Mouse (Mus musculus) intestine, embryonic 16.5 days (tissue): Measurements from ENCODE around the gene Tecpr2. TPM values are rescaled to one million over a fixed set of nuclear protein-coding genes. Genes with fewer than 3 reads are reported as not detected.

Experiments used
- ATAC-seq: fragments of 200-750 bp; cut with Nextera tagmentation; 2 replicates; pipeline ENCODE4 v1.8.0; 2017; ENCODE audit warnings: moderate TSS enrichment, moderate library complexity
- H3K27ac ChIP-seq: fragments of 300-500 bp; sonication (generic); 2 replicates; pipeline ENCODE4 v1.5.1; 2014; ENCODE audit warnings: mild to moderate bottlenecking, low read length
- H3K27me3 ChIP-seq: fragments of 300-500 bp; sonication (generic); replicated peaks from 2 replicates; pipeline ENCODE4 v1.6.1; 2014; ENCODE audit warnings: low read length, control low read depth, mixed read lengths; ENCODE audit not compliant: control insufficient read depth, insufficient read depth
- H3K36me3 ChIP-seq: fragments of 300-500 bp; sonication (generic); 2 replicates; pipeline ENCODE4 v1.6.1; 2014; ENCODE audit warnings: low read length, control low read depth; ENCODE audit not compliant: control insufficient read depth, insufficient read depth
- H3K4me1 ChIP-seq: fragments of 300-500 bp; sonication (generic); 2 replicates; pipeline ENCODE4 v1.6.1; 2014; ENCODE audit warnings: low read length, control low read depth, mixed read lengths; ENCODE audit not compliant: control insufficient read depth, insufficient read depth
- H3K4me2 ChIP-seq: fragments of 300-500 bp; sonication (generic); 2 replicates; pipeline ENCODE4 v1.6.1; 2014; ENCODE audit warnings: low read depth, low read length, control low read depth
- H3K4me3 ChIP-seq: fragments of 300-500 bp; sonication (generic); 2 replicates; pipeline ENCODE4 v1.5.1; 2014; ENCODE audit warnings: mild to moderate bottlenecking, low read length
- H3K9ac ChIP-seq: fragments of 300-500 bp; sonication (generic); 2 replicates; pipeline ENCODE4 v1.6.1; 2014; ENCODE audit warnings: low read depth, low read length
- H3K9me3 ChIP-seq: fragments of 300-500 bp; sonication (generic); 2 replicates; pipeline ENCODE4 v1.6.1; 2016; ENCODE audit warnings: low read length, control low read depth; ENCODE audit not compliant: control insufficient read depth
- WGBS: fragments of 180-500 bp; shearing (Covaris S2); extraction: QIAGEN DNeasy Blood & Tissue Kit; methylation state at CpG from one replicate; pipeline ENCODE4 v1.1.7; 2014; 5-methylcytosine and 5-hydroxymethylcytosine counted together
- polyA plus RNA-seq: library from polyadenylated mRNA; unstranded; fragments of >200 nt; fragmentation: Nextera tagmentation; extraction: Ambion mirVana; gene quantifications from 2 replicates; pipeline ENCODE4 v1.2.1, GENCODE M21; 2015

Tecpr2 gene
- polyA plus RNA-seq, 1 experiment from 2014 or later: 2.2 TPM

DNA sequence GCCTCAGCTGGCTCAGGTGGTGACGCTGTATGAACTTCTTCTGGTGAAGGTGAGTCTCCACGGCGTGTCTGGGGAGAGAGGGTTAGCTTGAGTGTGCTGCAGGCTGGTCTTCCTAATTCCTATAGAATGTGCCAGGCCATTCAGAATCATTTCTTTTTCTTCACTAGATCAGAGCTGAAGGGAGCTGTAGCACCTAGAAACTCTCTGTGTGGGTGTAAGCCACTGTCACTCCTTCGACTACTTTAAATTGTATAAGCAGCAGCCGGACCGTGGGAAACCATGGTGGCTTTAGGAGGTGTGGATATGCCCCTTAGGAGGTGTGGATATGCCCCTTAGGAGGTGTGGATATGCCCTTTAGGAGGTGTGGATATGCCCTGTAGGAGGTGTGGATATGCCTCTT is 25.1 kb upstream of the Tecpr2 start:
- H3K27ac ChIP-seq: no peak overlapping the region
- no peaks in the 10 kb centered on the region for H3K4me1 ChIP-seq
- no peak overlapping the region for H3K9ac ChIP-seq
- no peak for ATAC-seq
- H3K9me3 ChIP-seq: no peaks in the 10 kb centered on the region
- H3K4me2 ChIP-seq: no peak overlapping the region
- WGBS: 95% methylated on average over 6 of the region's 6 CpGs
- H3K27me3 ChIP-seq: no peaks in the 10 kb centered on the region
- H3K36me3 ChIP-seq: peaks cover 11% of the 10 kb centered on the region; the same call in 1 of the 2 replicates
- no peak overlapping the region for H3K4me3 ChIP-seq

DNA sequence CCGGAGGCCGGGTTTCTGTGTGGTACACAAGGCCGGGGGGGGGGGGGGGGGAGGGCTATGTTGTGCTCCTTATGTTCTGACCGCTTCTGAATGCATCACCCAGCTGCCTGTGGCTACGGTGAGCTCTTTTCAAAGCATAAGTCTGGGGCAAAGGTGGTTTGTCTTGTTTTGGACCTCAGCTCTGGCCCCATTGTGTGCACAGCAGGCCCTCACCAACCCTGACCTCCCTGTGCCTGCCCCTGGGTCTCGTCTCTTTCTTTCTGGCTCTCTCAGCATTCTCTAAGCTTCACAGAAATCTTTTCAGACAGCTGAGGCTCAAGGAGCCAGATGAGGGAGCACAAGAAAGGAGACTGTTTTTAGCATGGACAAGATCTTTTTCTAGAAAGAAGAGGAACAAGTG is 23.5 kb upstream of the Tecpr2 start:
- WGBS: 73% methylated on average over 6 of the region's 6 CpGs
- no peak for ATAC-seq

DNA sequence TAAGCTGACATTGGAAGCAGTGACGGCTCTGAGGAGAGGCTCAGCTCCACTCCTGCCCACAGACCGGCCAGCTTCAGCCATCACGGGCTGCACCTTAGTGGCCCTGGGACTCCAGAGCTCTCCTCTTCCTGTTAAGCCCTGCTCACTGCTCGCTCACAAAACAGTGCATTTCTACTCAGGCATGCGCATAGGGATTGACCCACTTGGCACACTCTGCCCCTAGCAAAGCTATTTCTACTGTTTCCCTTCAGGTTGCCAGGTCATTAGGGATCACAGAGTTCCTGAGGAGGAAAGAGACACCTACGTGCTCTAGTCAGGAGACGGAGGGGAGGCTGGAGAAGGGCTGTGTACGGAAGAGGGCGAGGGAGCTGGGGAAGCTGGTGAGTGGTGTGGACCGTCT is 23.1 kb upstream of the Tecpr2 start:
- no peak overlapping the region for H3K27ac ChIP-seq
- no peaks in the 10 kb centered on the region for H3K4me1 ChIP-seq
- 87% methylated on average over 10 of the region's 10 CpGs for WGBS
- no peak overlapping the region for H3K4me2 ChIP-seq
- H3K27me3 ChIP-seq: no peaks in the 10 kb centered on the region
- H3K36me3 ChIP-seq: peaks cover 11% of the 10 kb centered on the region; the same call in 1 of the 2 replicates
- no peak overlapping the region for H3K9ac ChIP-seq
- H3K4me3 ChIP-seq: no peak overlapping the region
- no peaks in the 10 kb centered on the region for H3K9me3 ChIP-seq
- ATAC-seq: no peak

More for the DNA sequence above, 23.5 kb upstream of the Tecpr2 start:
- Histone ChIP-seq H3K27ac (no peak overlapping the region), H3K27me3 (no peaks in the 10 kb centered on the region), H3K9ac (no peak overlapping the region), H3K9me3 (no peaks in the 10 kb centered on the region), H3K36me3 (peaks cover 11% of the 10 kb centered on the region; the same call in 1 of the 2 replicates), H3K4me1 (no peaks in the 10 kb centered on the region), H3K4me2 (no peak overlapping the region), H3K4me3 (no peak overlapping the region)

DNA sequence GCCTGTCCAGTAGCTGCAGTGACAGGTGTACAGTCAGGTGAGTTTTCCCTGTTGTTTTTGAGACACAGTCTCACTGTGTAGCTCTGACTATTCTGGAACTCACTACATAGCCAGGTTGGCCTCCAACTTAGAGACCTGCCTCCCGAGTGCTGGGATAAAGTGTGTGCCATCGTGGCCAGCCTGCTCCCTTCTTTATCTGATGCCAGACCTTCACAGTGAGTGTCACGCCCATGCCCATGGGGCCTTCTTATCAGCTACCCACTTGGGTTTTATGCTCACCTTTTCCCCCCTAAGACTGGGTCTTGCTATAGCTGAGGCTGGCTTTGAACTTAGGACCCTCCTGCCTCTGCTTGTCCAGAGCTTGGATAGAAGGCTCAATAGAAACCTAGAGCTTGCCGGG is 19.0 kb upstream of the Tecpr2 start:
- Histone ChIP-seq H3K9ac (no peak overlapping the region), H3K4me3 (no peak overlapping the region), H3K4me2 (no peak overlapping the region), H3K9me3 (no peaks in the 10 kb centered on the region), H3K36me3 (peaks cover 9% of the 10 kb centered on the region; the same call in 1 of the 2 replicates), H3K4me1 (no peaks in the 10 kb centered on the region), H3K27me3 (no peaks in the 10 kb centered on the region), H3K27ac (no peak overlapping the region)
- WGBS: 82% methylated on average over 4 of the region's 4 CpGs
- ATAC-seq: no peak

DNA sequence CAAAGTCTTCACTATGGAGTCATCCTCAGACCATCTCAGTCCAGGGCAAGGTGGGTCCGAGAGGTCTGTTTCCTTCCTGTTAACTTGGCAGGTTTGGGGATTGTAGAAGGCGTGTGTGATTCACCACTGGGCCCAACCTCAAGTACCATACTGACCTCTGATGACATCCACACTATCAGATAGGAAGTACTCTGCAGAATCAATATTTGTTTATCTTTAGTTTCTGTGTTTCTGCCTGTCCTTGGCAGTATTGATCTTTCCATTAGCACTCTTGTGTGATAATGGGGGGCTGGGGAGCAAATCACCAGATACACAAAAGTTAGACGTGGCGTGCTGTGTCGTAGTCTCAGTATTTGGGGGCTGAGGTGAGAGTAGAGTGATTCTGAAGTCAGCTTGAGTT is 17.8 kb upstream of the Tecpr2 start:
- no peaks in the 10 kb centered on the region for H3K27me3 ChIP-seq
- no peaks in the 10 kb centered on the region for H3K9me3 ChIP-seq
- no peak overlapping the region for H3K4me2 ChIP-seq
- no peak for ATAC-seq
- WGBS: 76% methylated on average over 5 of the region's 5 CpGs
- no peaks in the 10 kb centered on the region for H3K4me1 ChIP-seq
- H3K9ac ChIP-seq: no peak overlapping the region
- H3K4me3 ChIP-seq: no peak overlapping the region
- H3K36me3 ChIP-seq: peaks cover 8% of the 10 kb centered on the region
- H3K27ac ChIP-seq: no peak overlapping the region

DNA sequence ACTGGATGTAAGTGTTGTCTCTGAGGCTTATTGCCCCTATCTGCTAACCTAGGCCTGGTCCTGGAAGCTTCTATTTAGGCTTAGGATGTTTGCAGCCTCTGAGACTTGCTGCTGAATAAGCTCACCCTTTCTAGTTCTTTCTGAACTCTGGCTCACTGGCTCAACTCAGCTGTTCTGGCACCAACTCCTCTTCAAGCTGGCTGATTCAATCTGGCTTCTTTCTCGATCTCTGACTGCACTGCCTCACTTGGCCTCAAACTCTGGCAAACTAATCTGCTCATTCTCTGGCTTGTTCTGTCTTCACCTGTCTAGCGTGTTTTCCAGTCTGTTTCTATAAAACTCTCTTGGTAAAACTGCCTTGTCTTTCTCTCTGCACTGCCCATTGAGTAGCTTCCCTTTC is 13.7 kb upstream of the Tecpr2 start:
- H3K27me3 ChIP-seq: no peaks in the 10 kb centered on the region
- no peak for ATAC-seq
- no peaks in the 10 kb centered on the region for H3K4me1 ChIP-seq
- peaks cover 6% of the 10 kb centered on the region for H3K36me3 ChIP-seq
- H3K4me3 ChIP-seq: no peak overlapping the region
- H3K4me2 ChIP-seq: no peak overlapping the region
- H3K9ac ChIP-seq: no peak overlapping the region
- no peaks in the 10 kb centered on the region for H3K9me3 ChIP-seq
- WGBS: 90% methylated on average over 2 of the region's 2 CpGs
- H3K27ac ChIP-seq: no peak overlapping the region

DNA sequence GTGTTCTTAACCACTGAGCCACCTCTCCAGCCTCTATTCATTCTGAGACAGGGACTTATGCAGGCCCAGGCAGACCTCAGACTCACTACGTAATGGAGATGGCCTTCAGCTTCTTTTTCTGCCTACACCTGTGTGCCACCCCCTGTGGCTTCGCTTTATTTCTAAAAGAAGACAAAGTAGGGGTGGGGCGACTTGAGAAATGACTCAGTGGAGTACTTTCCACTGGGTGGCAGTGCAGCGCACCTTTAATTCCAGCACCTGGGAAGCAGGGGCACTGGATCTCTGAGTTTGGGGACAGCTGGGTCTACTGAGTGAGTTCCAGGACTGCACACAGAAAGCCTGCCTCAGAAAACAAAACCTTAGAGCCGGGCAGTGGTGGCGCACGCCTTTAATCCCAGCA is 6.8 kb upstream of the Tecpr2 start:
- no peak overlapping the region for H3K4me3 ChIP-seq
- H3K4me2 ChIP-seq: no peak overlapping the region
- no peaks in the 10 kb centered on the region for H3K9me3 ChIP-seq
- 91% methylated on average over 7 of the region's 7 CpGs for WGBS
- ATAC-seq: no peak
- H3K9ac ChIP-seq: no peak overlapping the region
- H3K27me3 ChIP-seq: no peaks in the 10 kb centered on the region
- 0 out of 2 replicates have a peak, but pooled peaks cover 6% of the 10 kb centered on the region for H3K36me3 ChIP-seq
- H3K27ac ChIP-seq: no peak overlapping the region
- H3K4me1 ChIP-seq: no peaks in the 10 kb centered on the region

DNA sequence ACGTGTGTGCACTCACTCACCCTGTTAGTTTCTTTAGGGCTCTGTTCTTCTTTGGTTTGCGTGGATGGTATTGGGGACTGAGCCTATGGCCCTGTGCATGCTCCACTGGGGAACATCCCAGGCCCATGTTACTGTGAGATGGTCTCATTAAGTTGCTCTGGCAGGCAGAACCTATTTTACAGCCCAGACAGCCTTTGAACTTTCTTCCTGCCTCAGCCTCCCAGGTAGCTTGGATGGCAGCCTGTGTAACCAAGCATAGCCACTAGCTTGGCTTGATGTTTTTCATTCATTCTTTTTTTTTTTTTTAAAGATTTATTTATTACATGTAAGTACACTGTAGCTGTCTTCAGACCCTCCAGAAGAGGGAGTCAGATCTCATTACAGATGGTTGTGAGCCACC is 3.8 kb upstream of the Tecpr2 start:
- no peak overlapping the region for H3K9ac ChIP-seq
- WGBS: 92% methylated on average over 2 of the region's 2 CpGs
- ATAC-seq: no peak

DNA sequence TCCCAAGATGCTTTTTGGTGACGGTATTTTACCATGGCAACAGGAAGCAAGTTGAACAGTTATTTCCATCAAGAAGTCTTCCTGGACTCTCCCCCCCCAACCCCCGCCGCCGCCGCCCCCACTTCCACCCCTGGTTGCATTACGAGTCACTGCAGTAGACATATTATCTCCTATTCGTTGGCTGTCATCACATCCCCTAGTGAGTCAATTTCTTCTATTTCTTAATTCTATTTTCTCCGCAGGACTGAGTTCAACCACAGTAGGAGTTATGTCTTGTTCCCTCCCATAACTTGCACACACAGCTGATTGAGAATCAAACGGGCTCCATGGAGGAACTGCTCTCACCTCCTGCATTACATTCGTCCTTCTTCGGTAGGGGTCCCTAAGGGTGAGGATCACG is 958 bp upstream of the Tecpr2 start:
- no peaks in the 10 kb centered on the region for H3K9me3 ChIP-seq
- 37% methylated on average over 12 of the region's 12 CpGs for WGBS

More for the DNA sequence above, 3.8 kb upstream of the Tecpr2 start:
- H3K4me3 ChIP-seq: no peak overlapping the region
- H3K4me2 ChIP-seq: no peak overlapping the region
- H3K27me3 ChIP-seq: no peaks in the 10 kb centered on the region
- no peaks in the 10 kb centered on the region for H3K9me3 ChIP-seq
- H3K4me1 ChIP-seq: peaks cover 16% of the 10 kb centered on the region
- H3K36me3 ChIP-seq: 0 out of 2 replicates have a peak, but pooled peaks cover 2% of the 10 kb centered on the region
- H3K27ac ChIP-seq: no peak overlapping the region

DNA sequence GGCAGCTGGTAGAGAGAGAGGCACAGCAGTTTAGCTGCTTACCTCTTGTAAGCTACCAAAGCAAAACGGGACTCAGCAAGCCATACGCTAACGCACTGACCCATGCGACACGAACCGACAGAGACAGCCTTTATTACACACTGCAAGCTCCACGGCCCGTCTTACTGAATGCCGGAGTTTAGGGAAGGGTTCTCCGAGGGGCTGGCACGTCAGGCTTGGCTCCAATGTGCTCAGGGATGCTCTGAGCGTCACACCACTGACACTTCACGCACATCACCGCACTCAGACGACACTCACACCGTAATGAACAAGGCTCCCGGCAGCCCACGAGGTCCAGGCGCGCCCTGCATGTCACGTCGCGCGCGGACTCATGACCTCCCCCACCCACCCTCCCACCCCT is 458 bp upstream of the Tecpr2 start:
- H3K36me3 ChIP-seq: 0 out of 2 replicates have a peak, but pooled peaks cover 1% of the 10 kb centered on the region
- WGBS: 0% methylated on average over 25 of the region's 25 CpGs
- ATAC-seq: peak; percentile 38; the same call in 1 of the 2 replicates
- H3K4me2 ChIP-seq: peak overlapping the region; percentile 91
- peak overlapping the region; percentile 90 for H3K4me3 ChIP-seq
- peaks cover 17% of the 10 kb centered on the region for H3K4me1 ChIP-seq
- H3K27ac ChIP-seq: peak overlapping the region; percentile 37; the same call in 1 of the 2 replicates
- no peaks in the 10 kb centered on the region for H3K9me3 ChIP-seq
- H3K27me3 ChIP-seq: no peaks in the 10 kb centered on the region
- peak overlapping the region; percentile 84 for H3K9ac ChIP-seq

More for the DNA sequence above, 958 bp upstream of the Tecpr2 start:
- ATAC-seq: no peak
- H3K27me3 ChIP-seq: no peaks in the 10 kb centered on the region
- H3K4me2 ChIP-seq: peak overlapping the region; percentile 91
- peak overlapping the region; percentile 90 for H3K4me3 ChIP-seq
- H3K27ac ChIP-seq: peak overlapping the region; percentile 37; the same call in 1 of the 2 replicates
- peaks cover 17% of the 10 kb centered on the region for H3K4me1 ChIP-seq
- 0 out of 2 replicates have a peak, but pooled peaks cover 2% of the 10 kb centered on the region for H3K36me3 ChIP-seq
- H3K9ac ChIP-seq: peak overlapping the region; percentile 84
